Mouse (Mus musculus) layer of hippocampus, adult 18-20 months (tissue): ENCODE data around the gene Hba-a1. TPM values are rescaled to one million over a fixed set of nuclear protein-coding genes. Genes with fewer than 3 reads are reported as not detected.
A peak's percentile ranks its signal among the peaks of the same experiment; 100 is the strongest.
"Not testable (repeated sequence)": the region's sequence is repeated elsewhere in the genome, so short reads cannot be mapped to it uniquely, and the experiment has no call there.

Experiments
- DNase-seq, 2 experiments: peaks; one replicate each; pipeline ENCODE4 v3.0.0; 2022; ENCODE audit warnings: low spot score in 2 of 2
- total RNA-seq, 2 experiments: library from RNA; stranded (reverse); gene quantifications; 2 replicates each; pipeline ENCODE4 v1.2.3; 2021

The Hba-a1 gene
- total RNA-seq, 2 experiments from 2014 or later, result 298 to 318 TPM

DNA sequence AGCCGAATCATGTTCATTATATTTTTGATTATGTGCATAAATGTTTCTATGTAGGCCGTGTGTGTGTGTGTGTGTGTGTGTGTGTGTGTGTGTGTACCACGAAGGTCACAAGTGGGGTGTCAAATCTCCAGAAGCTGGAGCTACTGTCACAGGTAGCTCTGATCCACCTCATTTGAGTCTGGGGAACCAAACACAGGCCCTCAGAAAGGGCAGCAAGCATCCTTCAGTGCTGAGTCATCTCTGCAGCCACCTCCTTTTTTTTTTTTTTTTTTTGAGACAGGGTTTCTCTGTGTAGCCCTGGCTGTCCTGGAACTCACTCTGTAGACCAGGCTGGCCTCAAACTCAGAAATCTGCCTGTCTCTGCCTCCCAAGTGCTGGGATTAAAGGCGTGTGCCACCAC, 9.5 kb downstream of the Hba-a1 start:
- DNase-seq, result not testable (repeated sequence)

DNA sequence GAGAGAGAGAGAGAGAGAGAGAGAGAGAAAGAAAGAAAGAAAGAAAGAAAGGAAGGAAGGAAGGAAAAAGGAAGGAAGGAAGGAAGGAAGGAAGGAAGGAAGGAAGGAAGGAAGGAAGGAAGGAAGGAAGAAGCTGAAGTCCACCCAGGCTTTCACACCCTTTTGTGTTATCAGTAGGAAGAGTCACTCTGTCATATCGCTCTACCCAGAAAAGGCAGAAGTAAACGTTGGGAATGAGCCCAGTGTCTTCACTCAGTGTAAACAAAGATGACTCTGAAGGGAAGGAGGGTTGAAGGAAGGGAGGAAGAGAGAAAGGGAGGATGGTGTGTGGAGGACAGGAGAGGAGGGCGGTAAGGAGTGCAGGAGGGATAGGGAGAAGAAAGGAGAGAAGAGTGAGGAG, 10.2 kb downstream of the Hba-a1 start:
- not testable (repeated sequence) for DNase-seq

DNA sequence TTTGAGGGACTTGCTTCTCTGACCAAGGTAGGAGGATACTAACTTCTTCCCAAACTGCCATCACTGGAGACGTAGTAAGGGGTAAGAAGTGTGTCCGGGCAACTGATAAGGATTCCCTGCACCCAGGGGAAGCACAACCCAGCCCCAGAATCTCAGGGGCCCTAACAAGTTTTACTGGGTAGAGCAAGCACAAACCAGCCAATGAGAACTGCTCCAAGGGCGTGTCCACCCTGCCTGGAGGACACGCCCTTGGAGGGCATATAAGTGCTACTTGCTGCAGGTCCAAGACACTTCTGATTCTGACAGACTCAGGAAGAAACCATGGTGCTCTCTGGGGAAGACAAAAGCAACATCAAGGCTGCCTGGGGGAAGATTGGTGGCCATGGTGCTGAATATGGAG, 12.9 kb downstream of the Hba-a1 start, which contains the start of gene Hba-a2:
Gene Hba-a2 (plus strand): TSS at position 287 of the 400 bp plus-strand sequence.
- DNase-seq, result not testable (repeated sequence)

DNA sequence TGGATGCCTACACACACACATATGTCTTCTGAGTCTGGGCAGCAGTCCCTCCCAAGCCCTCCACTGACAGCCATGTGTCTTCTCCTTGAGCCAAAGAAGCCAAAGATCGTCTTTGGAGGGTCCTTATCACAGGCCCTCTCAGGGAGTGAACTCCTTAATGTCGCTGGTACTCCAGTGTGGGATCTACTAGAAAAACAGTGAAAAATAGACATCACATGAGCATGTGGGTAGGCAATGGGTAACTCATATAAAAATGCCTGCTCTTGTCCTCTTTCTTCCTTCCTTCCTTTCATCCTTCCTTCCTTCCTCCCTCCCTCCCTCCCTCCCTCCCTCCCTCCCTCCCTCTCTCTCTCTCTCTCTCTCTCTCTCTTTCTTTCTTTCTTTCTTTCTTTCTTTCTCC, 14.1 kb downstream of the Hba-a1 start:
- DNase-seq, result not testable (repeated sequence)

DNA sequence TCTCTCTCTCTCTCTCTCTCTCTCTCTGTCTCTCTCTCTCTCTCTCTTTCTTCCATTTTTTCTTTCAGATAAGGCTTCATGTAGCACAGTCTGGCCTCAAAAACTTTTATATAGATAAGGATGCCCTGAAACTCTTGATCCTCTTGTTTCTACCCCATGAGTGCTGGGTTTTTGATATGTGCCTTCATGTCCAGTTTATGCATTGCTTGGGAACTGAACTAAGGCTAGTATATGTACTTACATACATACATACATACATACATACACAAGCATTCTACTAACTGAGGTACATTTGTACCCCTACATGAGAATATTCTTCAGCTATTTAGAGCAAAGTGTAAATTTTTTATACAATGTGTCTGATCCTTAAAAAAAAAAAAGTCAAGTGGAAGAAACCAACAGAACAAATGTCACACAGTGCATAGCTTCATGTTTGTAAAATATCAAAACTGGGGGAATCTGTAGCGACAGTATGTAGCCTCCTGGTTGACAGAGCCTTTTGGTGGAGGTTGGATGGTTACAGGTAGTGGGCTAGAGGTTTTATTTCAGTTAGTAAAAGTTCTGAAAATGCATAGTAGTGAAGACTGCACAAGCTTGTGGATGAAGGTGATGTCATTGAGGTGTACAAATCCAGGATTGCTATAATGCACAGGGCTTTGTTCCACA, 14.7 kb downstream of the Hba-a1 start:
- no peak for DNase-seq

DNA sequence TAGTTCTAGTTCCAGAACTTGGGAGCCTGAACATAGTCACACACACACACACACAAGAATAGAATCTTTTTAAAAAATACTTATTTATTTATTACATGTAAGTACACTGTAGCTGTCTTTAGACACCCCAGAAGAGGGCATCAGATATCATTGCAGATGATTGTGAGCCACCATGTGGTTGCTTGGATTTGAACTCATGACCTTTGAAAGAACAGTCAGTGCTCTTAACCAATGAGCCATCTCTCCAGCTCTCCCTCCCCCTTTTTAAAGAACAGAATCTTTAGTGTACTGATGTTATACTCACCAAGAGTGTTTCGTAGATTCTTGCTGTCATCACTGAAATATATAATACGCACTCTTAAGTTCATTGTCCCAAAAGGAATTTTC, 15.2 kb downstream of the Hba-a1 start:
- DNase-seq, result no peak

DNA sequence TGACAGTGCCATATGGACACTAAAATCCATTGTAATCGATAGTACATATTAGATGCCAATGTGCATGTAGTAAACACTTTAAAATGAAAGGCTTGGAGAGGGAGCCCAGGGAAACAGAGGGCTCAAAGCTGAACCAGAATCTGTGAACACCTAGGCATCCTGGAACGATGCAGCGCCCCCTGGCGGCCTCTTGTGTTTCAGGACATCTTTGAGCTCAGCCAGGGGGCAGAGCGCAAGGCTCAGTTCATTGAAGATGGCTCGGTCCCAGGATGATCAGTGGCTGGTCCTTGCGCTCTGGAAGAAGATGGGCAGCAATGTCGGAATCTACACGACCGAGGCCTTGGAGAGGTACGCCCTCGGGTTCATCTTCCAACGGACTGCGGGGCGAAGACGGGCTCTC, 16.6 kb downstream of the Hba-a1 start, which contains the start of gene Hbq1a:
Gene Hbq1a (plus strand): TSS at position 205 of the 400 bp plus-strand sequence.
- peak; percentile 25 to 79 for DNase-seq

DNA sequence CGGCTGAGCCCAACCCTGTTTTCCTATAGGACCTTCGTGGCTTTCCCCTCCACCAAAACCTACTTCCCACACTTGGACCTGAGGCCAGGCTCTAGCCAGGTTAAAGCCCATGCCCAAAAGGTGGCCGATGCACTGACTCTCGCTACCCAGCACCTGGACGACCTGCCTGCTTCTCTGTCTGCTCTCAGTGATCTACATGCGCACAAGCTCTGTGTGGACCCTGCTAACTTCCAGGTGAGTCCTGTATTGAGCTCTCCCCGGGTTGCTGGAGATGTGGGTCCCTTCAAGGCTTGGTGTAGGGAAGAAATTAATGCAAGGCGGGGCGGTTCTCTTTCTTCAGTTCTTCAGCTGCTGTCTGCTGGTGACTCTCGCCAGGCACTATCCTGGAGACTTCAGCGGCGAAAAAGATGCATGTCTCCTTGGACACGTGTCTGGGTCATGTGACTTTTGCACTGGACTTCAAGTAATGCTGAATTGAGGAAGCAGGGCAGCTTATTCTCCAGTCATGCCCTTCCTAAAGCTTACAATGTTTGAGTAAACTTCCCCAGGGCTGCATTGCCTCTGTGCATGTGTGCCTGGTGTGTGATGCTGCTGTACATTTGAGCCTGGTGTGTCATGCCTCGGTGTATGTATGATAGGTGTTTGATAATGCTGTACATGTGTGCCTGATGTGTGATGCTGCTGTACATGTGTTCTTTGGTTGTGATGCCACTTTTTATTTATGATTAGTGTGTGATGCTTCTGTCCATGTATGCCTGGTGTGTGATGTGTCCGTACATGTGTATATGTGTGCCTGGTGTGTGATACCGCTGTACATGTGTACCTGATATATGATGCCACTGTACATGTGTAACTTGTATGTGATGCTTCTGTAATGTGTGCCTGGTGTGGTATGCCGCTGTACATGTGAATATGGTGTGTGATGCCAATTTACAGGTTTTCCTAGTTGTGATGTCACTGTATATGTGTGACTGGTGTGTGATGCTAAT, 17.3 kb downstream of the Hba-a1 start:
- no peak for DNase-seq

DNA sequence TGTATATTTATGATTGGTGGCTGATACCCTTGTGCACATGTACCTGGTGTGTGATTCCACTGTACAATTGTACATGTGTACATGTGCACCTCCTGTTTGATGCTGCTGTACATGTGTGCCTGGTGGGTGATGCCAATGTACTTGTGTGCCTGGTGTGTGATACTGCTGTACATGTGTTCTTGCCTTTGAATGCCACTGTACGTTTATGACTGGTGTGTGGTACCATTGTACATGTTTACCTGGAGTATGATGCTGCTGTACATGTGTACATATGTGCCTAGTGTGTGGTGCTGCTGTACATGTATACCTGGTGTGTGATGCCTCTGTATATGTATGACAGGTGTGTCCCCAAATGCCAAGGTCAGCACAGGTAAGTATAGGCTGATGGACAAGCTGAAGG, 18.2 kb downstream of the Hba-a1 start:
- DNase-seq, result no peak

DNA sequence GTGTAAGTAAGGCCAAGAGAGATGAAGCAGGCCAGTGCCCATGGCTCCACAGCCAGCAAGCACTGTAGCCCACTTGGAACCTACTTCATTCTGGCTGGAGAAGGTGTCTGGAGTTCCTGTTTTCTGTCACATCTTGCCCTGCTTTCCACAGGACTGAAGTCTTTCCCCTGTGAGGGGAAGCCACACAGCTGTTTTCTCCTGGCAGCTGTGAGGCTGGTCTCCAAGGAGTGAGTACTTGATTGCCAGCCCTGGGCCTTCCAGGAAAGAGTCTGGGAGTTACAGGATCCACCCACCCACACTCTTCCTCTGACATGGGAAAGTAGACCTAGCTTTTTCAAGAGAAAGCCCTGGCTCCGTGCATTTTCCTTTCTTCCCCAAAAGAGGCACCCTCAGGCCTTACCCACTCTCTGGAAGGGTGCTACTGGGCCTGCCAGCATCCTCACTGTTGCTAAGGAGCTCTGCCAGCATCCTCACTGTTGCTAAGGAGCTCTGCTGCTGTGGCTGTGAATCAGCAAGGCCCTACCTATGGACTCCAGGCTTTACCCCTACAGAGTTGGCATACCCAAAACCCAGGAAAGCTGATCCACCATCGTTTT, 19.6 kb downstream of the Hba-a1 start:
- DNase-seq, result peak; percentile 46 to 53

DNA sequence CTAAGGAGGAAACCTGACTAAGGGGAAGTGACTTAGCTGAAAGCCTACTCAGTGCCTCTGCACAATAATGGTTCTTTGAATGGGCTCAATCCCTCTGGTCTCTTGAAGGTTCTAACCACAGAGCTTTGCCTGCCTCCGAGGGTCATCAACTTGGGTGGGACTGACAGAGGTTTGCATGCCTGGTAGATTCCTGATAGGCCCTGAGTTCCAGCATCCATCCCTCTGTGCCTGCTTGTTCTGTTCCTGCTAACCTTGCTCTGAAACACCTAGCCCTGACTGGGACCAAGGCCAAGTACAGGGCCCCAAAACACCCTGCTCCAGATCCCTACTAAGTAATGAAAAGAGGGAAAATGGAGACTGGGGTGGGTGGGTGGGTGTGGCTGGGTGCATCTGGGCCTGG, 20.1 kb downstream of the Hba-a1 start:
- no peak for DNase-seq

DNA sequence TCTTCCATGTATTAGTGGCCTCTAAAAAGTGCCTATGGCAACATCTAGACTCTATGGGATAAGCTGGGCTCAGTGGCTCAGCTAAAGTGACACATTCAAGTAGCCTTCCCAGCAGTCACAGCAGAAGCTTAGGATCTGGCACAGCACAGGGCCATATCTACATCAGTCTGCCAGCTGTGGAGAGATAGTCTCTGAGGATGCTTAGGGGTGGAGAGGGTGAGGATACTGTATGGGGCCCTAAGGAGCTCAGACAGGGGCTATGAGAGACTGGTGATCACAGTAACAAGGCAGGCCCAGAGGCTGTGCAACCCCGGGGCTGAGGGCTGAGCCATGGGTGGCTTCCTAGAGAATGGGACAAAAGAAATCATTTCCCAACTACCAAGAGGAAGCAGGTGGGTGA, 23.7 kb downstream of the Hba-a1 start:
- no peak for DNase-seq

DNA sequence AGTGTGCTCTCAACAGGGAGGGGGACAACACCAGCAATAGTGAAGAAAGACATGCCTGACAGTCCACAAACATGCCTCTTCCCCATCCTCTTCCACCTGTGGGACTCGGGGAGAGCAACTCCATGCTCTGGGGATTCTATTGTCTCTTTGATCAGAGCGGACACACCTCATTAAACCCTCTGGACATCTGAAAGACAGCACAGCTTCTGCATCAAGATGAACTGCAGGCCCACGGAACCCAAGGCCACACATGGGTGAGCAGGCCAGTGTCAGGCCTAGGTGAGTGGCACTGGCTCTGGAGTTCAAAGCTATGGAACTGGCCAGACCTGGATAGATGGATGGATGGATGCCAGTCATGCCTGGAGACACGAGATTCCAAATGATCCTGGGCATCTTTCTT, 26.1 kb downstream of the Hba-a1 start:
- DNase-seq, result no peak

DNA sequence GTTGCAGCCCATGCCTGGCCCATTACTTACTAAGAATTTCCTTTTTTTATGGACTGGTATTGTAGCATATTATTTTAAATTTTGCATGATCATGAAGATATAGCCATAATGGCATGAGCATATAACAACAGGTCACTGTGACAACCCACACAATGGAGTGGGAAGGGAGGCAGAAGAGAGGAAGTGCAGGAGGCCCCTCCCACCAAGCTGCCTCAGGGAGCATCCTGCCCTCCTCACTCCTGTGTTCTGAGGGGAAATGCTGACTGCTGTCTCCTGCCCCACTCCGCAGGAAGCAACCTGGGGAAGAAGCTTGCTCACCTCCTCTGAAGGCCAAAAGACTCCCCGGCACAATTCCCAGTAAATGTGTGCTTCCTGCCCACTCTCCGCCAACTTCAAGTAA, 26.6 kb downstream of the Hba-a1 start:
- DNase-seq, result no peak

DNA sequence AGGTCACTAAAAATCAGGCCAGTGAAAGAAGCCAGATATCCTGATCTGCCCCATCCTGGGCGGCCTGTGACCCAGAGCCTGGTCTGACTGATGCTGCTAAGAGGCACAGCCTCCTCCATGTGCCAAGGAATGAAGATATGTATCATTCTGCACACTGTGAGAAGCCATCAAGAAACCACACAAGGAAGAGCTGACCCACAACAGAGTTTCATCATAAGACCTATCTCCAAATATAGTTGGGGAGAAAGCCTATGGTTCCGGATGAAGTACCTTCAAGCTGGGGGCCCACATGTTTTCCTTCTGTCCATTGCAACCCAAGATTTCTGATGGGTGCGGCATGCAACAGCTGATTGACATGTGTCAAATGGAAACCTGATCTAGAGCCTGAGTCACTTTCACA, 32.7 kb downstream of the Hba-a1 start:
- DNase-seq, result no peak

DNA sequence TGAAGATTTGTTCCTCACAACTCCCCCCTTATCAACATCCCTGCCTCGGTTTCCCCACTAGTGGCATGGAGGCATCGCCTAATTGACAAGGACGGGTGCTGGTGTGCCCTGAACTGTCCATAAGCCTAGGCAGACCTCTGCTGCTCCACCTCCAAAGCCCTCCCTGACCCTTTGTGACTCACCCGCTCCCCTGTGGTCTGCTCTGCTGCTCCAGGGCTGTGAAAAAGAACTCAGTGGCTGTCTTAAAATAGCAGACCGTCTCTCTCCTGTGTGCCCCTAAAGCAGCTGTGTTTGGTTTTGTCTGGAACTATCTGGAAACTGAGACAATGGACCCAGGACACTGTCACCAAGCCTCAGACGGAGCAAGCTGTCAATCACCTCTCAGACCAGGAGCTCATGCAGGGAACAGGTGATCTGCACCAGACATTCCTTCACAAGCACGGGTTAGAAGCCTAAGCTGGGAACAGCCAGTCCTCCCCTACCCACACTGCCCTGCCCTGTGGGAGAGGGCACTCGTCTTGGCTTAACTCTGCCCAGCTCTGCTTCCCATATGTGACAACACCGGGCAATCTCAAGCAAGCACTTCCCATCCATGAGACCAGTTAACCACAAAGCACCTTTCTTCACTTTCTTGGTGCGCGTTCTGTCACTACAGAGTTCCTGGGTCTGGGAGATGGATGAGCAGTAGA, 37.3 kb downstream of the Hba-a1 start:
- DNase-seq, result no peak

DNA sequence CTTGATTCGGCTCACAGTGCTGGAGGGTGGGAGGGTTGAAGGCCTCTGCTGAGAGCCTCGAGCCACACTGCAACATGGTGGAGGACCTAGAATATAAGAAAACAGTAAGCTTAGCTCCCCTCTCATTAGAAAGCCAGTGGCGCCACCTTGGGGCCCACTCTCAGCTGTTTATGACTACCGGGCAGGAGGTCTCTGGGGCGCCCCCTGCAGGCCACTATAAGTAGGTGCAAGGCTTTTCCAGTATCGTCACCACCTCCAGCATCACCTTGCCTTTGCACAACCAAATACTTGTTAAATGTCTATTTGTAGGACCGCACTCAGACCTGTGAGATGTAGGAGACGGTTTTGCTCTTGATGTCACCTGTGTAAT, 37.9 kb downstream of the Hba-a1 start:
- peak in 1 of 2 experiments; percentile 74 for DNase-seq

DNA sequence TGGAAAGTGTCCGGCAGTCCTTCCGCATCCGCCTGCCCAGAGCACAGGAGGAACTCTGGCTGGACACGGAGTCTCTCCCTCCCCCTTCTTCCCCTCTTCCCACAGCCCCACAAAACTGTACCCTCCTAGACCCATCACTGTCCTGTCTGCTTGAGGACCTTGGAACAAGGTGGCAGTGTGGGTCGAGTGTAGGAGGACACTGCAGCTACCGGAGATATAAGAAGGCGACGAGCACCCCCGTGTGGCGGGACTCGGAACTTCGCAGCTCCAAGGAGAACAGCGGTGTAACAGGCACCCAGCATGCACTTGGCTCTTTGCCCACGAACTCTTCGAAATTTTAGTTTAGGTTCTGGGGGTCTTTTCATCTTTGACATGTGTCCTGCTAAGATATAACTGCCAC, 41.3 kb downstream of the Hba-a1 start:
- DNase-seq, result peak; percentile 48 to 89

DNA sequence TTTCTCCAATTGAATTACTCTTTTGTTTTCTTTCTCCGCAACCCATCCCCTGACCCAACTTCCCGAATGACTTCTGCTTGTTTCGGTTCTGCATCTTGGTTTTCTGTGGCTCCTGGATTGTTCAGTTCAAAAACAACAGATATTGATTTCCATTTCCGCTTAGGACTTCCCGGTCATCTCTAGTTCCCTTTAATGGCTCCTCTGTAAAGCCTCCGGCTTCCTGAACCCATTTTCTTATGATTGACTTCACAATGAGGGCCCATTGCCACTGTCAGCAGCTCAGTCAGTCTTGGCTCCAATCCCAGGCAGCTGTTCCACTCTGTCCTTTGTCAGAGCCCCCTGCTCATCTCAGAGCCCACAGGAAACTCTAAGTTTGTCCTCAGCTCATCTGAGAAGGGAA, 47.8 kb downstream of the Hba-a1 start:
- DNase-seq, result no peak

DNA sequence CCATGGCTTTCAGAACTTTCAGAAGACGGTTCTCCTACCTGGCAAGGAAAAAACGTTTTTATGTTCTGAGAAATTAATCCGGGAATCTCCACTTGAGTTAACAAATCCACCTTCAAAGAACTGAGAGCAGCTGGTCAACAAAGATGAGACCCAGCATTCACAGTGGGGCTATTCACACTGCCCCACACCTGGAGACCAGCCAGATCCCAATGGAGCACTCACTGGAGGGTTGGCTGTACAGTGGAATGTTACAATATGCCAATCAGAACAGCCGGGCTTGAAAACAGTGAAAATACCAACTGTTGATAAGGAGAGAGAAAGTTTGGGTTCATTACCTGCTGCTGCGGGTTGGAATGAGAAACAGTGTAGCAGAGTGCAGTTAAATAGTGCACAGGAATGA, 48.5 kb downstream of the Hba-a1 start:
- no peak for DNase-seq

DNA sequence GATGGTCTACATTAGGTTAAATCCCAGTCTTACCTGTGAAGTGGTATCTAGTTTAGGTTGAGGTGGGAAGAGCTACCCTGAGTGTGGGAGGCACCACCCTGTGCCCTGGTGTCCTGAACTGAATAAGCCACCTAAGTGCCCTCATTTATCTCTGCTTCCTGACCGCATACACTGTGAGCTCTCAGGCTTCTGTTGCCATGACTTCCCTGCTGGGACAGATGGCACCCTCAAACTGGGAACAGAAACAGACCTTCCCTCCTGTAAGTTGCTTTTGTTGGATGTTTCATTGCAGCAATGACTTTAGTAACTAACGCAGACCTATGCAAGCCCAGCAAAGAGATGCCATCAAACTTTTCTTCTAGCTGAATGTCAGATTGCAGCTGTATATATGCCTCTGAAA, 49.9 kb downstream of the Hba-a1 start:
- peak; percentile 36 to 70 for DNase-seq
